Mouse (Mus musculus) gastrocnemius, postnatal 36 days (tissue): ENCODE measurements at regions not wholly inside any gene's neighbourhood (a gene's known extent, or its start where the extent isn't known, plus 50 kb on each side); places are given as distances from the start of the nearest gene placed in this dataset.
"Not testable (repeated sequence)": the region's sequence is repeated elsewhere in the genome, so short reads cannot be mapped to it uniquely, and the experiment has no call there.

Experiments
- DNase-seq, 2 experiments: peaks; one replicate each; pipeline ENCODE4 v3.0.0; 2022
- intact Hi-C: fragments of 180-260 bp; cut with DNase I; formaldehyde crosslinking; loops from one replicate; pipeline ENCODE4 v1.15.1; 2025

DNA sequence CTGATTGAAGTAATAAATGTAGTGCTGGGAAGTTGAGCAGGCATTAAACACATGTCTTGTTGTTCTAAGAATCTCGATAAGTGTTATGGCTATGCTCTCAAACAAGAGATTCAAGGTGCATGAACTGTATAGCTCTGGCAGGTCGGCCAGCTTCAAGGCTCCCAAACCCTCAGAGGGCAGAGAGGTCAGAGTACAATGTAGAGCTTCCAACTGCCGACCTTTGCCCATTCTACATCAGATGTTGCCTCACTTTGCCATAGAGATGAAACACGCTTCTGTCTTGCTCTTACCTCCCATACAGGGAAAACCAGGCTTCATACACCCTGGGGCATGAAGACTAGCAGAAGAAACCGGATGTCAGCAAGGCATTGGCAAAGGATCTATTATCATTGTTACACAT lies 150.8 kb upstream of the Palmd start:
- no peak for DNase-seq
- intact Hi-C loops: no loop called here

GRCm38 (mm10) chr3:117117838-117118237 lies 149.1 kb upstream of the Palmd start:
- intact Hi-C loops: no loop called here
- no peak for DNase-seq

DNA sequence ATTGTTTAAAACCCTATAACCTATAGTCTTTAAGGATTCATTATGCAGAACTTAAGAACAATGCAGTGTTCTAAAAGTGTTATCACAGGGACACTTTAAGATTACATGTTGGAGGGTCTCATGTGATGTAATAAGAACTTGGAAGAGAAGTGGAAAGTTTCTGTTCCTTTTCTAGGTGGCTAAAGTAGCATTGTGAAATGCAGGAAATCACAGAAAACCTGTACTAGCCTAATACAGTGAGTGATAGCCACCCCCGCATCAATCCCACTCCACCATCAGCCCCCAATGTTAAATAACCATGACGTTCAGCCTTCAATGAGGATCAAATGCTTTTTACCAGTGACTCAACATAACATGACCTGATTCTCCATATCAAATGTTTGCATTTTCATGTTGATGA lies 147.4 kb upstream of the Palmd start:
- no peak for DNase-seq

GRCm38 (mm10) chr3:117112766-117113165 lies 144.0 kb upstream of the Palmd start:
- intact Hi-C loops: no loop called here

More for the DNA sequence above, 147.4 kb upstream of the Palmd start:
- intact Hi-C loops: no loop called here

GRCm38 (mm10) chr3:117112304-117112703 lies 143.5 kb upstream of the Palmd start:
- intact Hi-C loops: no loop called here
- DNase-seq: no peak

More at GRCm38 (mm10) chr3:117112766-117113165, 144.0 kb upstream of the Palmd start:
- no peak for DNase-seq

GRCm38 (mm10) chr3:117108966-117109700 lies 140.3 kb upstream of the Palmd start:
- intact Hi-C loops: no loop called here
- no peak for DNase-seq

- intact Hi-C loops: no loop called here
- no peak for DNase-seq
These were observed 139.2 kb upstream of the Palmd start for GRCm38 (mm10) chr3:117107986-117108385.

GRCm38 (mm10) chr3:117107378-117107777 lies 138.6 kb upstream of the Palmd start:
- intact Hi-C loops: no loop called here
- DNase-seq: no peak

- DNase-seq: no peak
- intact Hi-C loops: no loop called here
These were observed 118.9 kb upstream of the Palmd start for GRCm38 (mm10) chr3:117087646-117088045.

GRCm38 (mm10) chr3:117076734-117077133 lies 107.9 kb upstream of the Palmd start:
- DNase-seq: no peak
- intact Hi-C loops: no loop called here

DNA sequence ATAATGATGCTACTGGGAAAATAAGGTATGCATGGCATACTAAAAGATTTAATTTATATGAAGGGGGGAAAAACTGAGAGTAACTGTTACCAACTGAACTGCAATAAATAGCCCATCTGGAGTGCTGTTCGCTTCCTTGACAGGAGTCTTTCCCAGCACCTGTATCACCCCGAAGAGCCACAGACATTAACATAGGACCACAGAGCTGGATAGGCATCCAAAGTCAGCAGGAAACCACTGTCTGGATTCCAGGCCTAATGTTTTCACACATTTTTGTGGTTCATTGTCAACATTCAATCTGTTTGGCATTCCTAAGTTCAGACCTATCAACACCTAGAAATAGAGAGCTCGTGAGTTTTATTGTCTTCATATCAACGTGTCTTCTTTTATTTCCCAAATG lies 104.6 kb upstream of the Palmd start:
- intact Hi-C loops: no loop called here
- DNase-seq: no peak

DNA sequence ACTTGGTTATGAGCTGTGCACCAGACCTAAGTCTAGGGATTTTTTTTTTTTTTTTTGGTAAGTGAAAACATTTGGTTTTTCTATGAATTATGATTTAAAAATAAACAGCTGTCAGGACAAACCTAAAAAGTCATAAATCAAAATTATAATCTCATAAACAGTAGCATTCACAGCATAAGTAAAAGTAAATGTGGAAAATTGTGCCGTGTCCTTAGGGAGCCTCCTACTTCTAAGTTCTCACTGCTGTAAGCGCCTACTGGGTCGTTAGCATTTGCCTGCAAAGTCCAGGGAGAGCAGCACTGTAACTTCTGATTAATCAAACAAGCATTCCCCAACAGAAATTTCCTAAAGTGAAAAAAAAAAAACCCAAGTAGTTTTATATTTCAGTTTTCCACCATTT lies 104.2 kb upstream of the Palmd start:
- no peak for DNase-seq
- intact Hi-C loops: no loop called here

GRCm38 (mm10) chr3:117071851-117072250 lies 103.1 kb upstream of the Palmd start:
- no peak for DNase-seq
- intact Hi-C loops: no loop called here

DNA sequence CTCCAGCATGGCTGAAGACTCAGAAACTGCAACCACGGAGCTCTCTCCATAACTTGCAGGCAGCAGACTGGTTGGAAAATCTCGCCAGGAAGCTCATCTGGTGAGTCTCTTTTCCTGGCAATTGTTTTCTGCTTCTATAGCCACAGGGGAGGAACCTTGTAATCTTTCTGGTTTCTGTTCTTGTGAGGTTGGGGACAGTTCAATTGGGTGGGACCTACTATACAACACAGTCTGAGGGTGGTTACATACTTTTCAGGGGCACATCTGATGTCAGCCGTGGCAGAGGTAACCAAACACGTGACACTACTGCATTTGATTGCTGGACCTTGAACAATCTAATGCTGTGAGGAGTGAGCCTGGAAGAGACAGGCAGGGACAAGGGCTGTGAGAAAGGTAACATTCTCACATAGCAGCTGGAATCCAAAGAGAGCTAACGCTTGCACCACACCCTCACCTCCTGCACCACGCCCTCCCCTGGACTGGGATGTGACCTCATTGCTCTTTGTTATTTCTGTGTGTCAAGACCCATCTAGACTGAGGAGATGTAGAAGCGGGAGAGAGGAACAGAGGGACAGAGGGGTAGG lies 98.8 kb upstream of the Palmd start:
- intact Hi-C loops: no loop called here
- no peak for DNase-seq

DNA sequence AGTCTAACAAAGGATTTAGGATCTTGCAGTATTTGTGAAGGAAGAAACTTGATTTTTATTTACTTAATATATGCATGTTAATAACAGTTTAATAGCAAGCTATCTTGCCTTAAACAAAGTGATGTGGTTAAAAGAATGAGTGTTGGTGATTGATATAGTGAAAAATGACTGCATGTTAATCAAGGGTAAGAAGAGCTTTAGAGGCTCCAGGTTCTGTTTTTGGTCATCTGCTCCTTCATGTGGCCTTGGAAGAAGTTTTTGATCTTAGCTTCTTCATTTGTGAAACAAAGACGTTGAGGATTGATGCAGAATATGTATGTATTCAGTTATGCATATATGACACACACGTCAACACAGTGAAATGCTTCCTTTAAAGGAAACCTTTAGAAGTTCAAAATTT lies 97.1 kb upstream of the Palmd start:
- DNase-seq: no peak
- intact Hi-C loops: no loop called here

- intact Hi-C loops: loop anchor here (2.0 to 5.0 kb wide), 2 partner anchors 95 to 157 kb away; partner anchors contain the start of genes 4930455H04Rik and Palmd
- peak in 1 of 2 experiments; percentile 9 for DNase-seq
These were observed 93.0 kb upstream of the Palmd start for GRCm38 (mm10) chr3:117061831-117062230.

- intact Hi-C loops: loop anchor here (2.0 to 5.0 kb wide), 2 partner anchors 94 to 156 kb away; partner anchors contain the start of genes 4930455H04Rik and Palmd
- no peak for DNase-seq
These were observed 92.4 kb upstream of the Palmd start for GRCm38 (mm10) chr3:117061182-117061581.

- DNase-seq, intact Hi-C loops: not testable (repeated sequence)
These were observed 85.9 kb upstream of the Palmd start for GRCm38 (mm10) chr3:117054711-117055110.

GRCm38 (mm10) chr3:117051431-117051830 lies 82.6 kb upstream of the Palmd start:
- no peak for DNase-seq
- intact Hi-C loops: no loop called here

DNA sequence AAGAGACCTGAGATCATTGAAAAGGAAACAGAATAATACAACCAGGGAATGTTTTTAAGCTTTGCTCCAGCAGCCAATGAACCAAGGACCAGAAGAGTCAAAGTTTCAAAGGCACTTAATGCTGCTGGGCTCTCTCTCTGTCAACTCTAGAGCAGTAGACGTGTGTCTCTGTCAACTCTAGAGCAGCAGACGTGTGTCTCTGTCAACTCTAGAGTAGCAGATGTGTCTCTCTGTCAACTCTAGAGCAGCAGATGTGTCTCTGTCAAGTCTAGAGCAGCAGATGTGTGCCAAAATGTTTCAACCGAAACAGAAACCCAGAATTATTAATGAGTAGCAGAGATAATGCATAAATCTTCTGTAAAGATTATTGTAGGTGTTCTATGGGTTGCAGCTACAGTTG lies 82.1 kb upstream of the Palmd start:
- DNase-seq: no peak
- intact Hi-C loops: no loop called here

- intact Hi-C loops: no loop called here
- no peak for DNase-seq
These were observed 80.6 kb upstream of the Palmd start for GRCm38 (mm10) chr3:117049410-117049809.

DNA sequence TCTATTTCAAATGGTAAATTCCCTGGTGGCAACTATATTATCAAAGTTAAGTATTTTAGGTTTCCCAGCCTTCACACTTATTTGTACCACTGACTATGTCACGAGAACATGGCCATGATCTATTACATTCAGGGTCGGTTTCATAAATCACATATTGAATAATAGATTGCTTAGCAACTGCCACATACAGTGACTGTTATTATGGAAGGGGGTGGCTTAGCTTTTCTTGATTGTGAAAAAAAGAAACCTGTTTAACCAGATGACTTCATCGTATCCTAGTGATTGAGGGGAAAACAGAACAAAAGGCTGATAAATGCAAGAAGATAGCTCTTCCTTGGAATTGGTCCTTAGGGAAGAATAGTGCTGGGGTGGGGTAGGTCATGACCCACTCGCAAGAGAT lies 76.0 kb upstream of the Palmd start:
- no peak for DNase-seq

More for the DNA sequence above, 76.0 kb upstream of the Palmd start:
- intact Hi-C loops: no loop called here
